Mouse (Mus musculus) liver, embryonic 16.5 days (tissue): ENCODE results near the gene Stk10. TPM values are rescaled to one million over a fixed set of nuclear protein-coding genes. Genes with fewer than 3 reads are reported as not detected.

Source experiments
- ATAC-seq: fragments of 200-750 bp; cut with Nextera tagmentation; 2 replicates; pipeline ENCODE4 v1.8.0; 2017; ENCODE audit warnings: low read depth, mild to moderate bottlenecking, moderate number of reproducible peaks, moderate library complexity
- H3K27ac ChIP-seq: fragments of 300-500 bp; sonication (generic); 2 replicates; pipeline ENCODE4 v1.5.1; 2014; ENCODE audit warnings: mild to moderate bottlenecking, low read length
- H3K27me3 ChIP-seq: fragments of 300-500 bp; sonication (generic); 2 replicates; pipeline ENCODE4 v1.6.1; 2014; ENCODE audit warnings: low read depth, low read length, mixed read lengths; ENCODE audit not compliant: control insufficient read depth, insufficient read depth
- H3K36me3 ChIP-seq: fragments of 300-500 bp; sonication (generic); 2 replicates; pipeline ENCODE4 v1.6.1; 2014; ENCODE audit warnings: mild to moderate bottlenecking; ENCODE audit not compliant: control insufficient read depth, insufficient read depth
- H3K4me1 ChIP-seq: fragments of 300-500 bp; sonication (generic); 2 replicates; pipeline ENCODE4 v1.6.1; 2014; ENCODE audit warnings: low read depth, low read length, mixed read lengths; ENCODE audit not compliant: control insufficient read depth
- H3K4me2 ChIP-seq: fragments of 300-500 bp; sonication (generic); 2 replicates; pipeline ENCODE4 v1.6.1; 2014; ENCODE audit warnings: low read depth, low read length, mixed read lengths
- H3K4me3 ChIP-seq: fragments of 300-500 bp; sonication (generic); 2 replicates; pipeline ENCODE4 v1.5.1; 2014; ENCODE audit warnings: low read depth, mild to moderate bottlenecking, low read length
- H3K9ac ChIP-seq: fragments of 300-500 bp; sonication (generic); 2 replicates; pipeline ENCODE4 v1.6.1; 2014; ENCODE audit warnings: low read depth, low read length
- H3K9me3 ChIP-seq: fragments of 300-500 bp; sonication (generic); replicated peaks from 2 replicates; pipeline ENCODE4 v1.6.1; 2016; ENCODE audit warnings: low read length; ENCODE audit not compliant: control insufficient read depth
- WGBS: fragments of 180-500 bp; shearing (Covaris S2); extraction: QIAGEN DNeasy Blood & Tissue Kit; methylation state at CpG from one replicate; pipeline ENCODE4 v1.1.7; 2014; ENCODE audit not compliant: insufficient replicate concordance; 5-methylcytosine and 5-hydroxymethylcytosine counted together
- polyA plus RNA-seq: library from polyadenylated mRNA; unstranded; fragments of >200 nt; fragmentation: Nextera tagmentation; extraction: Ambion mirVana; gene quantifications from 2 replicates; pipeline ENCODE4 v1.2.1, GENCODE M21; 2015

The Stk10 gene
- polyA plus RNA-seq, 1 experiment from 2014 or later: 4.8 TPM

- Histone ChIP-seq H3K27ac (no peak overlapping the region), H3K27me3 (no peaks in the 10 kb centered on the region), H3K4me2 (no peak overlapping the region), H3K9ac (no peak overlapping the region), H3K4me3 (no peak overlapping the region), H3K36me3 (no peaks in the 10 kb centered on the region), H3K4me1 (peaks cover 27% of the 10 kb centered on the region), H3K9me3 (no peaks in the 10 kb centered on the region)
- ATAC-seq: no peak
- 75% methylated on average over 12 of the region's 12 CpGs for whole genome bisulfite sequencing
Measured at GRCm38 (mm10) chr11:32560015-32560770, 27.1 kb downstream of the Stk10 start.

GRCm38 (mm10) chr11:32561465-32562355 lies 28.6 kb downstream of the Stk10 start:
- Histone ChIP-seq H3K9me3 (no peaks in the 10 kb centered on the region), H3K4me2 (no peak overlapping the region), H3K4me1 (peaks cover 33% of the 10 kb centered on the region), H3K9ac (no peak overlapping the region), H3K36me3 (no peaks in the 10 kb centered on the region), H3K27ac (no peak overlapping the region), H3K4me3 (no peak overlapping the region), H3K27me3 (no peaks in the 10 kb centered on the region)
- no peak for ATAC-seq
- 47% methylated on average over 10 of the region's 10 CpGs for WGBS

DNA sequence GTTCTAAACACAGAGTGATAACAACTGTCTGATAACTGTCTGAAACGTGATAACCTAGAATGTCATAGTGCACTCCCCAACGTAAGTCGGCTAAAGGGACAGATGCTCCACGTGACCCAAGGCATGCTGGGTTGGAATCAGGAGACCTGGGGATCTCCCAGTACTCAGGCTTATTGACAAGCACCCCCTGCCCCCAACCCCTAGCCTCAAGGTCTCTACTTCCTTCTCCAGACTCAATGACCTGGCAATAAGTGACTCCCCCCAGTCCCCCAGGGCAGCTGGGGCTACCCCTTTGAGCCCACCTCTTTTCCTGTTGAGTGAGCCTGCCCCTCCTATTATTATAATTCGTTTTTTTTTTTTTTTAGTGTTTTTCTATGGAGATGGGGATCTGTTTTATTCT lies 29.6 kb downstream of the Stk10 start:
- Histone ChIP-seq H3K36me3 (no peaks in the 10 kb centered on the region), H3K4me3 (no peak overlapping the region), H3K9ac (no peak overlapping the region), H3K4me1 (peaks cover 33% of the 10 kb centered on the region), H3K4me2 (no peak overlapping the region), H3K27ac (no peak overlapping the region), H3K27me3 (no peaks in the 10 kb centered on the region), H3K9me3 (no peaks in the 10 kb centered on the region)
- ATAC-seq: no peak
- 38% methylated on average over 5 of the region's 5 CpGs for WGBS

DNA sequence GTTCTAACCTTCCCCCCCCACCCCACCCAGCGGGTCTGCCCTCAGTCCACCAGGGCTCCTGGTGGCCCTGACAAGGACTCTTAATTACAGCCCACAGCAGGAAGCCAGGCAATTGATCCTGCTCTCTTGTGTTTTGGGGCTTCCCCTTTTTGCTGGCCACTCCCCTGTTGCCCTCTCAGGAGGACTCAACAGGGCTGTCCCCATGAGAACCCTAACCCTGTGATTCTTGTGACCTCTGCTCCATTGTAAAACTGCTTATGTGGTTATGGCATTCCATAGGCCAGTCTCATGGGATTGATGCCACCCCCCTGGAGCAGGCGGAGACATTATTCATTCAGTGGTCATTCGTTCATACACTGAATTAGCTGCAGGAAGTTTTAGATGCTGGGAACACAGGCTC lies 30.6 kb downstream of the Stk10 start:
- Histone ChIP-seq H3K27ac (no peak overlapping the region), H3K4me2 (no peak overlapping the region), H3K36me3 (no peaks in the 10 kb centered on the region), H3K9me3 (no peaks in the 10 kb centered on the region), H3K4me3 (no peak overlapping the region), H3K9ac (no peak overlapping the region), H3K27me3 (no peaks in the 10 kb centered on the region), H3K4me1 (peaks cover 33% of the 10 kb centered on the region)
- no peak; the same call in 1 of the 2 replicates for ATAC-seq
- WGBS: 43% methylated on average over 3 of the region's 3 CpGs

DNA sequence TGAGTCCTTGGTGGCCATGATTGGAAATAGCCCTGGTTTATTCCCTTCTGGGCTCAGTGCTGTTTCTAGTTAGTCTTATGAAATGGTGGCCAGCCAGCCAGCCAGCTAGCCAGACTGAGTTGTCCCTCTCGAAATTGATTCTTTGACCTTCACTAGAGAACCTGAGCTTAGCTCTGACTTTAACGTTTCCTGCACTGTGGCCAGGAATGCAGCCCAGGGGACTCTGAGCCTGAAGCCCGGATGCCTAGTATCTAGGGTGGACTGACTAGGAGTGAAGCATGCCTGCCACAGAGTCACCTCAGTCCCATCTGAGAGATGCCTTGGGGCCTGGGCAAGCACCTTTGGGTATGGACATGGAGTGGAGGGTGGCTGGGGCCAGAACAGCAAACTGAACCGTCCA lies 31.5 kb downstream of the Stk10 start:
- Histone ChIP-seq H3K4me1 (peaks cover 33% of the 10 kb centered on the region), H3K4me2 (no peak overlapping the region), H3K27ac (peak overlapping the region; percentile 45; the same call in 1 of the 2 replicates), H3K9ac (no peak overlapping the region), H3K9me3 (no peaks in the 10 kb centered on the region), H3K4me3 (no peak overlapping the region), H3K27me3 (no peaks in the 10 kb centered on the region), H3K36me3 (no peaks in the 10 kb centered on the region)
- 34% methylated on average over 4 of the region's 4 CpGs for WGBS
- no peak for ATAC-seq

DNA sequence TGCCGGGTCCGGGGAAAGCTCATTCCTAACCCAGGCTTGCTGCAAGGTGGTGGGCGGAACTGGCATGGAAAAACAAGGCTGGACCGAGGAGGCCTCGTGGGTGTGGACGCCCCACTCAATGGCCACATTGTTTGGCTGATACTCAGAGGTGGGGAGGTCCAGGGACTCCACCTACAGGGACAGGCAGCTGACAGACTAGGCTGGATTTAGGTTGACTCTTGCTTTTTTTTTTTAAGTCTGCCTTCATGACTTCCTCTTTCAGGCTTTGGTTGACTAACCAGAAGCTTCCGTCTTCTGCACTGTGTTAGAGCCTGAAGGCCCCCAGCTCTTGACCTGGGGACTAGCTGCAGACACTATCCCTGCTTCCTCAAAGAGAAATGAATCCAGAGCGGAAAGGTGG lies 32.0 kb downstream of the Stk10 start:
- WGBS: 21% methylated on average over 8 of the region's 8 CpGs
- Histone ChIP-seq H3K4me3 (no peak overlapping the region), H3K27ac (peak overlapping the region; percentile 45; the same call in 1 of the 2 replicates), H3K36me3 (no peaks in the 10 kb centered on the region), H3K4me1 (peaks cover 33% of the 10 kb centered on the region), H3K4me2 (no peak overlapping the region), H3K9me3 (no peaks in the 10 kb centered on the region), H3K27me3 (no peaks in the 10 kb centered on the region), H3K9ac (no peak overlapping the region)
- peak; percentile 25; the same call in 1 of the 2 replicates for ATAC-seq

GRCm38 (mm10) chr11:32566184-32566583 lies 33.1 kb downstream of the Stk10 start:
- peak; percentile 54 for ATAC-seq
- Histone ChIP-seq H3K4me1 (peaks cover 33% of the 10 kb centered on the region), H3K9ac (no peak overlapping the region)

DNA sequence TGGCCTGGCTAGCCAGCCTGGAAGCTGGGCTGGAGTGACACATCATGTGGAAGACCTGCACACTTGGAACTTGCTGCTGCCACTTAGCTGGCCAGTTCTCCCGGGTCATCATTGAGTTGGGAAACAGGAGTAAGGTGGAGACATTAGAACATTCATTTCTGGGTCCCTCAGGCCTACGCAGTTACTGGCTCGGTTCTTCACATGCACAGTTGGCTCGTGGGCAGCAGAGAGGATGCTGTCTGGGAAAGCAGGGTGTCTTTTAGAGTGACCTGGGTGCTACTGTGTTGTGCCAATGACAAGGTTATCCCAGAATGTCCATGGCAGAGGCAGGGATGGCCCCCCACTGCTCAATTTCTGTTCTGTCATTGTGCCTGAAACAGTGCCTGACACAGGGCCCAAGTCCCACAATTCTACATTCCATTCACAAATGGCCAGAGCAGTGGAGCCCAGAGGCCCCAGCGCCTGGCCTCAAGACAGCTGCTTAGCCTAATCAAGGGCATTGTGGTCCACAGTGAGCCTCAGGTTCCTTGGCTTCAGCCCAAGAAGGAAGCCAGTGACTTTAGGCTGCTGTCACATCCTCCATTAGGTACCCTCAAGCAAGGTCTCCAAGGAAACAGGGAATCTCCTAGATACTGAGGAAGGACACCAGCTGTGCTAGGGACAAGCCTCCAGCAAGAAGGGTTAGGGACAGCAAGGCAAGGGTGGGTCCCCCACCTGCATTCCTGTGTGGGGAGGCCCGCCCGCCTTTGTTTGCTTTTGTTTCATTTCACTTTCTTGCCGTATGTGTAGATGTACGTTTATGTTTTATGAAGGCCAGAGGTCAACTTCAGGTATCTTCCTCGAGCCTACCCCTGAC lies 34.1 kb downstream of the Stk10 start:
- Histone ChIP-seq H3K9me3 (no peaks in the 10 kb centered on the region), H3K27ac (no peak overlapping the region), H3K4me1 (peaks cover 29% of the 10 kb centered on the region), H3K4me2 (no peak overlapping the region), H3K36me3 (no peaks in the 10 kb centered on the region), H3K9ac (no peak overlapping the region), H3K4me3 (no peak overlapping the region), H3K27me3 (no peaks in the 10 kb centered on the region)
- WGBS: 70% methylated on average over 10 of the region's 10 CpGs
- no peak for ATAC-seq

More at GRCm38 (mm10) chr11:32566184-32566583, 33.1 kb downstream of the Stk10 start:
- Histone ChIP-seq H3K27me3 (no peaks in the 10 kb centered on the region), H3K4me2 (no peak overlapping the region), H3K4me3 (no peak overlapping the region), H3K27ac (no peak overlapping the region), H3K9me3 (no peaks in the 10 kb centered on the region), H3K36me3 (no peaks in the 10 kb centered on the region)
- WGBS: 43% methylated on average over 6 of the region's 6 CpGs
